Mouse (Mus musculus): ENCODE measurements around the gene Aqp6. TPM values are rescaled to one million over a fixed set of nuclear protein-coding genes. Genes with fewer than 3 reads are reported as not detected.

The Aqp6 gene
- total RNA-seq, 1 experiment from 2014 or later: not detected

- no peak for ATAC-seq (replicated peaks in 1 of 2; ENCODE audit: insufficient read depth in 1 of 2, low FRiP score in 2 of 2, low TSS enrichment in 1 of 2, low read depth in 1 of 2, poor library complexity in 2 of 2, severe bottlenecking in 2 of 2)
Observed at GRCm38 (mm10) chr15:99622063-99622462, 20.9 kb downstream of the Aqp6 start.

GRCm38 (mm10) chr15:99631618-99632017 lies 30.4 kb downstream of the Aqp6 start:
- no peak for ATAC-seq (replicated peaks in 1 of 2; ENCODE audit: insufficient read depth in 1 of 2, low FRiP score in 2 of 2, low TSS enrichment in 1 of 2, low read depth in 1 of 2, poor library complexity in 2 of 2, severe bottlenecking in 2 of 2)

DNA sequence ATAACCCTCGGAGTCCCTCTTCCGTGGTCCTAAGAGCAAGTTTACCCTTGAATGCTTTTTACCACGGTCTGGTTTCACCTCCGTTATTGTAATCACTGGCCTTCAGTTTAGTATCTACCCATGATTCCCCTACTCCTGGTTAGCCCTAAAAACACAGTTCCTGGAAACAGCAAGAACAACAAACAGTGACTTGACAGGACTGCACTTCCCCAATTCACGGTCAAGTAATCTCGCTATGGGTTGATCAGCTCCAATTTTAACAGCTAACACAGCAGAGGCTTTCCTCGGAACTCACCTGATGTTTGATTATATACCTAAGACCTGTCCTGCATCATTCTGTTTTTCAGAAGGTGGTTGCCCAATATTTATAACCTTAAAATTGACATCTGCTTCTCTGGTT lies 33.5 kb downstream of the Aqp6 start:
- ATAC-seq (replicated peaks in 1 of 2; ENCODE audit: insufficient read depth in 1 of 2, low FRiP score in 2 of 2, low TSS enrichment in 1 of 2, low read depth in 1 of 2, poor library complexity in 2 of 2, severe bottlenecking in 2 of 2): peak; percentile 69 to 71

- no peak for ATAC-seq (replicated peaks in 1 of 2; ENCODE audit: insufficient read depth in 1 of 2, low FRiP score in 2 of 2, low TSS enrichment in 1 of 2, low read depth in 1 of 2, poor library complexity in 2 of 2, severe bottlenecking in 2 of 2)
Observed at GRCm38 (mm10) chr15:99637405-99638123, 36.4 kb downstream of the Aqp6 start.

- no peak for ATAC-seq (replicated peaks in 1 of 2; ENCODE audit: insufficient read depth in 1 of 2, low FRiP score in 2 of 2, low TSS enrichment in 1 of 2, low read depth in 1 of 2, poor library complexity in 2 of 2, severe bottlenecking in 2 of 2)
Observed at GRCm38 (mm10) chr15:99638124-99638485, 36.9 kb downstream of the Aqp6 start.

DNA sequence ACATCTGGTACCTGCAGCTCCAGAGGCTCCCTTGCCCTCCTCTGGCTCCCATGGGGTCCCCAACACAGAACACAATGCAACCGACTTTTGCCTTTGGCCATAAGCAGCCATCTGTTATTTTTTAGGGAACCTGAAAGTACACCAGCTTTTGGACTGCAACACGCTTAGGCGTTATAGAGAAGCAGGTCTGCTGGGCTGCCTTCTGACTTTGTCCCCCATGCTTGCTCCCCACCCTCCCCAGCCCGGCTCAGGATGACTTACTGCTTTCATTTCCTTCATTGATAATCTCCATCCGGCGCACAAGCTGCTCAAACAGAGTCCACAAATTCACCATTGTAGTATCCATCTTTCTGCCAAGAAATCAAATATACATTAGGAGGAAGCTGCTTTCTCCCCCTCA lies 41.4 kb downstream of the Aqp6 start:
- ATAC-seq (replicated peaks in 1 of 2; ENCODE audit: insufficient read depth in 1 of 2, low FRiP score in 2 of 2, low TSS enrichment in 1 of 2, low read depth in 1 of 2, poor library complexity in 2 of 2, severe bottlenecking in 2 of 2): no peak

GRCm38 (mm10) chr15:99643832-99644231 lies 42.6 kb downstream of the Aqp6 start:
- ATAC-seq (replicated peaks in 1 of 2; ENCODE audit: insufficient read depth in 1 of 2, low FRiP score in 2 of 2, low TSS enrichment in 1 of 2, low read depth in 1 of 2, poor library complexity in 2 of 2, severe bottlenecking in 2 of 2): no peak

DNA sequence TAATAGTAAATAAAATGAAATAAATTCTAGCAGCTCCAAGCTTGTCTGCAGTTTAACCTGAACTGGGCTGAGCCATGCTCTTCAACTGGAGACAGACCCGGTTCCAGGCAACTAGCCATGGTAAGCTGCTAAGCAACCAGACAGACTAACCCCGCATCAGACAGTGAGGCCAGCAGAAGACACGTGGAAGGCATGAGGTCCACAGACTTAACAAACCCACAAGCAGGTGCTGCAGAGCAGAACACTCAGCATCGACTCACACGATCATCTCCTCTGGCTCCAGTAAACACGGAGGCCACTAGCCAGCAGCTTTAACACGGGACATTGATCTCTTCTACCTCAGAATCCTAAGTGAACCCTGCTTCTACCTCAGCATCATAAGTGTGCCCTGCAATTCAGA lies 43.6 kb downstream of the Aqp6 start:
- ATAC-seq (replicated peaks in 1 of 2; ENCODE audit: insufficient read depth in 1 of 2, low FRiP score in 2 of 2, low TSS enrichment in 1 of 2, low read depth in 1 of 2, poor library complexity in 2 of 2, severe bottlenecking in 2 of 2): no peak

GRCm38 (mm10) chr15:99648326-99648725 lies 47.1 kb downstream of the Aqp6 start:
- no peak for ATAC-seq (replicated peaks in 1 of 2; ENCODE audit: insufficient read depth in 1 of 2, low FRiP score in 2 of 2, low TSS enrichment in 1 of 2, low read depth in 1 of 2, poor library complexity in 2 of 2, severe bottlenecking in 2 of 2)

DNA sequence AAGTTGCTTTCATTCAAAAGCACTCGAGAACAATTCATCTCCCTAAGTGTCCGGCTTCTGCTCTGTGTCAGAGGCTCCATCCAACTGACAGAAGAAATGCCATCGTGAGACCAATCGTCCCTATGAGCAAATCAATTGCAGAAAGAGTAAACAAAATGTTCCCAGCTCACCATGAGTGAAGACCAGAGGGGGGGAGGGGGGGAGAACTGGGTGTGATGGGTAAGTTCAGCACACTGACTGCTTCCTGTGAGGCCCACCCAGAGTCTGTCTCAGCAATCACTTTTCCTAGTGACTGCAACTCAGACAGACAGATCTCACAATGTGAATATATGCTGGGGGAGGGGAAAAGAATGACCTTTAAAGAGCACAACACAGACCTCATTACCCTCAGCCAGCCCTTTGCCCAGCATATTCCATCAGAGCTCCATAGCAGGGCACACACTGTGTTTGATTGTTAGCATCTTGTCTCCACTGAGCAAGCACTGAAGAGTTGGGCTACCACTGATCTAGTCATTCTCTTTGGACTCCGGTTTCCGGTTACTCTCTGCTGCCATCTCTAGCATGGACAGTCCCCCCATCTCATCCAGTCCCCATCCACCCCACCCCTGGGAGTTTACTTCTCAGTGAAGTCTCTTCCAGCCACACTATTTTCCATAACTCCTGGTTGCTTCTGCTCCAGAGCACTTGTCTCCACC lies 48.0 kb downstream of the Aqp6 start:
- ATAC-seq (replicated peaks in 1 of 2; ENCODE audit: insufficient read depth in 1 of 2, low FRiP score in 2 of 2, low TSS enrichment in 1 of 2, low read depth in 1 of 2, poor library complexity in 2 of 2, severe bottlenecking in 2 of 2): no peak

DNA sequence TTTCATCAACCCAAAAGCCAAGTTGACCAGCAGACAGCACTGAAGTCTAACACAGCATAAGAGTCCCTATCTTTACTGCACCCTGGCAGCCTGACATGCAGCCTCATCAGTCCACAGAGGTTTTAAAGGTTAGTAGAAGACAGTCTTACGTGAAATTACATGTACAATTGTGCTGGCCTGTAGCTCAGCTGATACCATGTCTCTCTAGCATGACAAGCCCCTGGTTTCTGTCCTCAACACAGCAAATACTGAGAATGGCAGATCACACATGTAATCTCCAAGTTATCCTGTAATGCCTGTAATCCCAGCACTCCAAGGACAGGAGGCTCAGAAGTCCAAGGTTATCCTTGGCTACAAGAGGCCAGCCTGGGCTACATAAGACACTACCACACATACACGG lies 49.1 kb downstream of the Aqp6 start:
- ATAC-seq (replicated peaks in 1 of 2; ENCODE audit: insufficient read depth in 1 of 2, low FRiP score in 2 of 2, low TSS enrichment in 1 of 2, low read depth in 1 of 2, poor library complexity in 2 of 2, severe bottlenecking in 2 of 2): no peak

GRCm38 (mm10) chr15:99651163-99651872 lies 50.1 kb downstream of the Aqp6 start, which contains the start of gene Racgap1:
Racgap1 (minus strand) TSS chr15:99651656.
- peak; percentile 95 to 98 for ATAC-seq (replicated peaks in 1 of 2; ENCODE audit: insufficient read depth in 1 of 2, low FRiP score in 2 of 2, low TSS enrichment in 1 of 2, low read depth in 1 of 2, poor library complexity in 2 of 2, severe bottlenecking in 2 of 2)

GRCm38 (mm10) chr15:99651984-99652872 lies 51.0 kb downstream of the Aqp6 start:
- no peak for ATAC-seq (replicated peaks in 1 of 2; ENCODE audit: insufficient read depth in 1 of 2, low FRiP score in 2 of 2, low TSS enrichment in 1 of 2, low read depth in 1 of 2, poor library complexity in 2 of 2, severe bottlenecking in 2 of 2)

DNA sequence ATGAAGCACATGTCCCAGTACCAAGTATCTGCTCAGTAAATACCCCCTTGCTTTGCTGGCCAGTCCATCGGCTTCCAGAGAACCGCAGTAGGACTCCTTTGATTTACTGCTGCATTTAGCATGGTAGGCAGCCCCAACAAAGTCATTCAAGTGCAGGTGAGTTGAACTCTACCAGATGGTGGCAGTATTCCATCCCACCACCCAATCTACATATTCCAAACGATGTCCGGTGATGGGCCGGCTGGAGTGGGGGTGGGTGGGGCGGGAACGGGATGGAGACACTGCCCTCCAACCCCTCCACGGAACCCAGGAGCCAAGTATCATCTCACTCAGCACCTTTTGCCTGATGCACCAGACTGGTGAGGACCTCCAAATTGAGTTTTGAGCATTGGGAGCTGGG lies 52.1 kb downstream of the Aqp6 start:
- no peak for ATAC-seq (replicated peaks in 1 of 2; ENCODE audit: insufficient read depth in 1 of 2, low FRiP score in 2 of 2, low TSS enrichment in 1 of 2, low read depth in 1 of 2, poor library complexity in 2 of 2, severe bottlenecking in 2 of 2)

DNA sequence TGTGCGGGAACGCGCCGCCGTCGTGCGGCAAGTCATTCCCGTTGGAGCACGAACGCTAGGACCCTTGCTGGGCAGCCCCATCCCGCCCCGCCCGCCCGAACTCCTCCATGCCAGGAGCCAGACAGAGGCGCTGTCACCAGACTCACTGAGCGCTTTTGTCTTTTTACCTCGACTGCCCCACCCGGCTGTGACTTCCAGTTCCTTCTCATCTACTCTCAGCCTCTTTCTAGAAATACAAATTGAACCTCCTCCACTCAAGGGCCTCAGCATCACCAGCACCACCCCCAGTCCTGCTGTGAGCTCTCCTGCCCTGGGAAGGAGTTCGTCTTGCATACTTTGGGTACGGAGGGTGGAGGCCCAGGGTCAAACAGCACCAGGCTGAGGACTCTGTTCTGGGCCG lies 52.7 kb downstream of the Aqp6 start:
- no peak for ATAC-seq (replicated peaks in 1 of 2; ENCODE audit: insufficient read depth in 1 of 2, low FRiP score in 2 of 2, low TSS enrichment in 1 of 2, low read depth in 1 of 2, poor library complexity in 2 of 2, severe bottlenecking in 2 of 2)

All from hematopoietic stem cell, adult 5-6 weeks (primary cell).